Mouse (Mus musculus): ENCODE data around the gene Nyap1.
"Not testable (repeated sequence)": the region's sequence is repeated elsewhere in the genome, so short reads cannot be mapped to it uniquely, and the experiment has no call there.

The Nyap1 gene

DNA sequence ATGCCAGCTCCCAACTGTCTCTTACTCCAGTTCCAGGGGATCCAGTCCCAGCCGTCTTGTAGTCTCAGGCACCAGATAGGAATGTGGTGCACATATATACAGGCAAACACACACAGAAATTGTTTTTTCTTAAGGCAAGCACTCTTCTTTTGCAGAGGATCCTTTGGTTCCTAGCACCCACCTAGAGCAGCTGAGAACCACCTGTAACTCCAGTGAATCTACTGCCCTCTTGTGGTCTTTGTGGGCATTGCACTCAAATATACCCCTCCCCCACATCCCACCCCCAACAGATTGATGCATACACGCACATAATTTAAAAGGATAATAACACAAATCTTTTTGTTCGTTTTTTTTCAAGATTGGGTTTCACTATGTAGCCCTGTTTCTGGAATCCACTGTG lies 24.9 kb upstream of the Nyap1 start:
- no peak for DNase-seq

DNA sequence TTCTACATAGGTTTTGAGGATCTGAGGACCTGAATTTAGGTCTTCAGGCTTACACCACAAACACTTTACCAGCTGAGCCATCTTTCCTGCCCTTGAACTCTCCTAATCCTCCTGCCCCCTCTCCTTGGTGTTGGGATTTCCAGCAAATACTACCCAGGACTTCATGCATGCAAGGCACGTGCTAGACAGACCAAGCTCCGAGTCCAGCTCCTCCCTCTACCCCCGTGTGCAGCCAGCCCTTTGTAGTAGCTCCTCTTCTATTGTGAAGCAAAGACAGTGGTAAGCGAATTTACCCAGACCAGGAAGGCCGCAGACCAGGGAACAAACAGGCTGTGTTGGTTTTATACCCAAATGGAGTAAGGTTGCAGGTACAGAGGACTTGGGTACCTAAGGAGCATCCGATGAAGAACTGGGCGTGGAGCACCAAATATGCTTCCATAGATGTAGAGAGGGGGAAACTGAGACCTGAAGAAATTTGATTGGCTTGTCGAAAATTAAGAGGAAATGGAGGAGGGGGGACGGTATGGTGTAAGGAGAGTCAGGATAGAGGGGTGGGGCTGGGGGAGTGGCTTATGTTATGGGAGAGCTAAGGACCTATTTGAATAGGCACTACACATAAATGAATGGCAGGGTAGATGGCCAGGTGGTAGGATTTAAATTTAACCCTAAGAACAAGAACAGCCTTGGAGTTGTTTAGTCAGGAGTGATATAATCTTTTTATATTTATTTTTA lies 23.4 kb upstream of the Nyap1 start:
- no peak for DNase-seq

DNA sequence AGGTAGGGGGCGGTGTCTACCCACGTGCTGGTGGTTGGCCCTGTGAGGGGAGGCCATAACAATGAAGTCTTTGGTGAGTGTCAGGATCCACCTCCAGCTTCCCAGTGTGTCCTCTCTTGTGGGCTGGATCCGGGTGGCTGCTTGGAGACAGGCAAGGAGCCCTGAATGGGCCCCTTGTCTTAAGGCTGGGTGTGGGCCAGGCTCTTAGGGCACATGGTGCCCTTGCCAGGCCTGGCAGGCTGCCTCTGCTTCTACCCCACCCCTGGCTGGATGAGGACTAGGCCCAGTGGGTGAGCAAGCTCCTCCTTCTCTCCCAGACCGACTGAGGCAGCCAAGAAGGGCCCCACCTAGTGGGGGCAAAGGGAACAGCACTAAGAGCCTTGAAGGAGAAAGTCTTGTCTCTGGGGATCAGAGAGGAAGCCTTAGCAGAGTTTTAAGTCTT lies 18.6 kb upstream of the Nyap1 start:
- DNase-seq: peak; percentile 92

DNA sequence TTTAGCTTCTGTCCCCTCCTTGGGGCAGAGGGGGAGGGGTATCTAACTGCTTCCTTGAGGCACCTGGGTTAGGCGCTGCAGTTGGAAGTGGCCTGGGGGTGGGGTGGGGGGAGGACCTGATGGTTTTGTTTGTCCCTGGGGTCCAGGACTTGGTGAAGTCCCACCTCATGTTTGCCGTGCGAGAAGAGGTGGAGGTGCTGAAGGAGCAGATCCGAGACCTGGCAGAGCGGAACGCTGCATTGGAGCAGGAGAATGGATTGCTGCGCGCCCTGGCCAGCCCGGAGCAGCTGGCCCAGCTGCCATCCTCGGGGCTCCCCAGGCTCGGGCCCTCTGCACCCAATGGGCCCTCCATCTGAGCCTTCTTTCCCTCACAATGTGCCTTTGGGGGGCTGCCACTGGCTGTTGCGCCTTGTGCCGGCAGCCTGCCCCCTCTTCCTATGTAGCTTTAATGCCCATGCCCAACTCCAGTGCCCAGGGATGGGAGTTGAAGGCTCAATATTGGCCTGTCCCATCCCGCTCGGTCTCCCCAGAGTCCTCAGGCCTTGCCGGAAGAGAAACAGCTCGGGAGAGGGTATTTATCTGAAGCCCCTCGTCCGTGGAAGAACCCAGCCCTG lies 17.6 kb upstream of the Nyap1 start:
- DNase-seq: no peak

DNA sequence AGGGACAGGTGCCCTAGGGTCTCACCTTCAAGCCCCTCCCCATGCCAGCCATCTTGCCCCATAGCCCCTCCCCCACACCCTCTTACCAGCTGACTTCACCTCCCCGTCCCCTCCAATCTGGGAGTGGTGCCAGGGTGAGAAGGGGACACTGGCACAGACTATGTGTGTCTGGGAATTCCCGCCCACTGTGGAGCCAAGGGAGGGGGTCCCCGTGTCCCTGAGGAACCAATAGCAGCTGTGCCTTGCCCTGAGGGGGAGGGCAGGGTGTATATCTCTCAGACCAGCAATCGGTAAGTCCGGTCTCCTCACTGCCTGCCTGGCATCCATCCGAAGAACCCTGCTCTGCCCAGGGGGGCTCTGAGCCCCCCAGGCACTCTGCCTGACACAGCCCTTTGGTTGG lies 16.5 kb upstream of the Nyap1 start:
- DNase-seq: peak; percentile 78

DNA sequence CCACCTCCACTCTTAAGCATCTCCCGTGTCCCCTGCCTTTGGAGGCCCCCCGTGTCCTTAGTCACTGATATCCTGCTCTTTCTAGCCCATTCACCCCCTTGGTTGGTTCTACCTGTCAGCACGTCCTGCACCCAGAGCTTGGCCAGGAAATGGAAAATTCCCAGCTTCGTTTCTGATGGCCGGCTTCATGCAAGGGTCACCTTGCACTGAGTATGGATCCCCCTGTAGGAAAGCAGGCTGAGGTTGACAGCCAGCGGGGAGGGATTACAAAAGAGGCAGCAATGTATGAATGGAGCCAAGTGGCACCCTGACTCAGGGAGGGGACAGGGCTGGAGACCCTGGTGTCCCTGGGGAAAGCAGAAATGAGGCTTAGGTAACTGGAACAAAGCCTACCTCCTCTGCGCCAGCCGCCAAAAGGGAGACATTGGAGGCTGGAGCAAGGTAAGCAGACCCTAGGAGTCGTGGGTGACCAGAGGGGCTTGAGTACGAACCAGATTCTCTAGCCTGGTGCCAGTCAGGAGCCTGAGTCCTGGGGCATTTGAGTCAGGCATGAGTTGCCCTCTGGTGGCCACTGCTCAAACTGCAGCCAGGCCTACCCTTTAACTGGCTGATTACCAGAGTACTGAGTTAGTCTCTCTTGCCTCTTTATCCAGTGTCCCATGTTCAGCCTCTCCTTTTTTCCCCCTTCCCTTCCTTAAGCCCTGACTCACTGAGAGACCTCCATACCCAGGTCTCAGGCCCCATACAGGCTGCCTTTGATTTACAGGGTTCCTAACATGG lies 15.7 kb upstream of the Nyap1 start:
- DNase-seq: peak; percentile 95

DNA sequence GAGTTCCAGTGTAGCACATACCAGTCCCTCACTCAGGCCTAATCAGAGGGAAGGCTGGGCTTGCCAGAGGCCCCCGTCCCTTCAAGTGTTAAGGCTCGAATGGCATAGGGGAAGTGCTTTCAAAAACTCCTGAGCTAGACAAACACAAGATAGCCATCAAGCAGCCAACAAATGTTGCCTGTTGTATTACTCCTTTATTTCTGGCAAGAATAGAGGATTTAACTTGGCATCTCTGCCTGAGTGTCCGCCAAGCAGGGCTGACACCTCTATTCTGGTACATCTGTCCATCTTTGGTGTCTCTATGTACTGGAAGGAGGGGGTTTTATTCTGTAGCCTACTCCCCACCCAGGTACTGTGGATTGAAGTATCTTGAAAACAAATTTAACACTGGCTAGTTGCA lies 14.7 kb upstream of the Nyap1 start:
- no peak for DNase-seq

DNA sequence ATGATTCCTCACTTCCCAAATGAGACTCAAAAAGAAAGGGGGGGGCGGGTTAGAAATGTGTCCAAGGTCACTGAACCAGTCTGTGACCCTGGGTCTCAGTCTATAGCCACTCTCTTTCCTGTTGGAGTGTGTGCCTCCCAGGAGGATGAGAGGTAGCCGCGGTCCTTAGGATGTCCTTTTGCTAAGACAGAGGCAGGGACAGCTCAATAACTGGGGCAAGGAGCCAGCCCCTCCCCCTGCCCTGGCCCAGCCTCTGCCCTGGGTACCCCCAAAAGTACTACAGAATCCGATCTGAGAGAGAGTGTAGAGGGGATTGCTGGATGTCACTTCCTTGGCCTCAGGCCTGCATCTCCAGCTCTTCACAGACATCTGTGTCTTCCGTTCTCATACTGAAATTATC lies 14.0 kb upstream of the Nyap1 start:
- DNase-seq: no peak

DNA sequence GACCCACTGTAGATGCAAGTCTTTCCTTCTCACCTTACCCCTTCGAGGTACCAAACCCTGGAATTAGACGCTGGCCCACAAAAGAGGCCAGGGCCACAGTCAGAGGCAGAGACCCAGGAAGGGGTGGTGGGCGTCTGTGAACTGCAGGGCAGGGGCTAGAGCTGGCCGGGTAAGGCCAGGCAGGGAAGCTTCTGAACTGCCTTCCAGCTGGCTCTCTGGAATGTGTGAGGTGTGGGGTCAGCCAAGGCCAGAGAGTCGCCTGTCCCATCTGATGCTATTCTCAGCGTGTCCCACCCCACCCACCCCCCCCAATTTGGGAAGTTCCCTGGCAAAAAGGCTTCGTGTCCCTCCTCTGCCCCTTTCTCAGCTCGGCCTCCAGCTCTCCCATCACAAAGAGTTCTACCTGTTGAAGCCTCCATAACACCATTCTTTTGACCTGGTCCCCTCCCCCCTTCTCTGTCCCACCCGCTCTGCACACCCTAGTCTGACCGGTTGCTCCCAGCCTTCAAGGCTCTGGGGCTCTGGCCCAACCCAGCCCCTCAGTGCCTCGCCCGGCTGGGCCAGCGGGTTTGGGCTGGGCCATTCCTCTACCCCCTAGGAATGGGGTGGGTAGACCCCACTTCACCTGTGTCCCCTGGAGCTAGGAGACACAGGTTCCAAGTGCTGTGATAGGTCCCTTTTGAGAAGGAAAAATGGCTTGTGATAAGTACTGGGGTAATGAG lies 11.9 kb upstream of the Nyap1 start:
- DNase-seq: no peak

DNA sequence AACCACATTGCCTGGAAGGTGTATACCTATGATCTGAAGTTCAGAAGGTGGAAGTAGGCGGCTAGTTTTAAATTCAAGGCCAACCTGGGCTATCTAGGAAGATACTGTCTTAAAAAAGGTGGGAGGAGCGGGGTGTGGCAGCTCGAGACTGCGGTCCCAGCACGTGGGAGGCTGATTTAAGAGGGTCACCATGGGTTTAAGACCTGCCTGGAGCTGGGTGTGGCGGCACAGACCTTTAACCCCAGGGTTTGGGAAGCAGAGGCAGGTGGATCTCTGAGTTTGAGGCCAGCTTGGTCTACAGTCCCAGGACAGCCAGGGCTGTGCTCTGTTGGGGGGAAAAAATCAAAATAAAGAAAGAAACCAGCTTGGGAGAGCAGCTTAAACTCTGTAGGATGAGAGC lies 10.6 kb upstream of the Nyap1 start:
- DNase-seq: no peak

DNA sequence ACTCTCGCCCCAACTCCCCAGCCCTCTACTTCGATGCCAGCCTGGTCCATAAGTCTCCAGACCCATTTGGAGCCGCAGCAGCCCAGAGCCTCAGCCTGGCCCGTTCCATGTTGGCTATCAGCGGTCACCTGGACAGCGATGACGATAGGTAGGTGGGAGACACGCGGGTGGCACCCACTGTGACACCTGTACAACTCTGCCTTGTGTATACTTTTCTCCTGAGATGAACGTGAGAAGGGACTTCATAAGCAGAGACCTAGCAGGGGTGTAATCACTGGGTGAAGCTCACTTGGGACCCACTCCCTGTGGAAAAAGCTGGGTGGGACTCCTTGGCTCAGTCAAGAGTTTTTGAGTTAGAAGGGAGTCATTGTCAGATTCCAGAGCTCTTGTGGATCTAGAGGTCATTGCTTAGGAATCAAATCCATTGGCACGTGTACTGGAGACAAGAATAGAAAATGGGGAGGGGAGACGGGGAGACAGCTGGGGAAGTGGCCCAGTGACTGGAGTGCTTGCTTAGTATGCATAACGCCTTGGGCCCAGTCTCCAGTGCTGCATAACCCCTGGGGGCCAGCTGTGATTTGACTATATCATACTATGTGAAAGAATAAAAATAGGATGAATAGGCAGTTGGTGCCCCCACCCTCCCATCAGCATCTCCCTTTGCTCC lies 9.9 kb upstream of the Nyap1 start:
- no peak for DNase-seq

DNA sequence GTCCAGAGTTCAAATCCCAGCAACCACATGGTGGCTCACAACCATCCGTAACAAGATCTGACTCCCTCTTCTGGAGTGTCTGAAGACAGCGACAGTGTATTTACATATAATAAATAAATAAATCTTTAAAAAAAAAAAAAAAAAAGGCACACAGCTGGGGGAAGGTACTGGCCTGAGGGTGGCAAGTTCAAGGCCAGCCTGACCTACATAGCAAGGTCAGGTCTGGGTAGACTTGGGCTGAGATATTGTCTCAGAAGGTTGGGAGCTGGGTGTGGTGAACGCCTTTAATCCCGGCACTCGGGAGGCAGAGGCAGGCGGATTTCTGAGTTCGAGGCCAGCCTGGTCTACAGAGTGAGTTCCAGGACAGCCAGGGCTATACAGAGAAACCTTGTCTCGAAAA lies 8.8 kb upstream of the Nyap1 start:
- DNase-seq: not testable (repeated sequence)

DNA sequence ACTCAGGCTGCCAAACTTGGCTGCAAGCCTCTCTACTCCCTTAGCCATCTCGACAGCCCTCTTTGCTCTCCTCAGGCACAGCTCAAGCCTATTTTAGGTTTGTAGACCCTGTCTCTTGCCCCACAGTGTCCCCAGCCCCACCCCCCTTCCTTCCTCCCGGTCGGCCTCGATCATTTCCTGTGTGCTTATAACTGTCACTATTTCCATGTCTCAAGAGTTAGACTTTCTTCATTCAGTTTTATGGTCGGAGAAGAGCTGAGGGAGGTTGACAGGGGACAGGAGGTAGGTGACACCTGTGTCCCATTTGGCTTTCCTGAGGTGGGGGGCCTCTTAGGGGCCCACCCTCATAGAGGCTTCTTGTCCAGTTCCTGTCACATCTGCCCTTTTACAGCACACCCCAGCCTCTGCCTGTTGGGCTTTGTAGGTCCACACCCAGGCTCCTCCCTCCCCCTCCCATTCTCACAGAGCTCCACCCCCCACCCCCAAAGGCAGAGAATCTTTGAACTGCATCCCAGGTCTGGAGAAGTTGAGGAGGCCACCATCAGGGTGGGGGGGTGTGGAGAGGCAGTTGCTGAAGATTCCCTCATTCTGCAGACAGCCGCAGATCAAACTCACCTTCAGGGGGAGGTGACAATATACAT lies 7.9 kb upstream of the Nyap1 start:
- DNase-seq: no peak

DNA sequence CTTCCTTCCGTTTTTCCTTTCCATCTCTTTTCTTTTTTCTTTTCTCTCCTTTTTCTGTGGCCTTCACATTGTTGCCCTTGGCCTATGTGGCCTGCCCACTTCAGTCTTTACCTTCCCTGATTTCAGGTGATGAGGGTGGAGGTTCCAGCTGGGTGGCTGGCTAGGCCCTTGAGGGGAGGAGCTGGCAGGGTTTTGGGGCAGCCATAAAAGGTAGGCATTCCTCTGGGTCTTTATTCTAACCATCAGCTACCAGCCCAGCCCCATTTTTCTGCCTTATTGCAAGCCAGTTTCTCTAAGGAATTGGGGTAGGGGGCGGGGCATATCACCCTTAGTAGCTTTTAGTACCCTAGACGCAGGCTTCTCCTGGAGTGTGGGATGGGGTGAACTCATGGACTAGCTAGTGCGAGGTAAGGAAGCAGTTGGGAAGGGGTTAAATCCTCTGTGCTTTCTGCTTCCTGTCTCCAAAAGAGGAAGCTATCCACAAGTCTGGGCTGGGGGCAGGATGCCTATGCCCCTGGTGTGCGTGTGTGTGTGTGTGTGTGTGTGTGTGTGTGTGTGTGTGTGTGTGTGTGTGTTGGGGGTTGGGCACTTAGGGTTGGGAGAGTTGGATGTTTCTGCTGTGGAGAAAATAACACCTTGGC lies 6.8 kb upstream of the Nyap1 start:
- DNase-seq: peak; percentile 47

DNA sequence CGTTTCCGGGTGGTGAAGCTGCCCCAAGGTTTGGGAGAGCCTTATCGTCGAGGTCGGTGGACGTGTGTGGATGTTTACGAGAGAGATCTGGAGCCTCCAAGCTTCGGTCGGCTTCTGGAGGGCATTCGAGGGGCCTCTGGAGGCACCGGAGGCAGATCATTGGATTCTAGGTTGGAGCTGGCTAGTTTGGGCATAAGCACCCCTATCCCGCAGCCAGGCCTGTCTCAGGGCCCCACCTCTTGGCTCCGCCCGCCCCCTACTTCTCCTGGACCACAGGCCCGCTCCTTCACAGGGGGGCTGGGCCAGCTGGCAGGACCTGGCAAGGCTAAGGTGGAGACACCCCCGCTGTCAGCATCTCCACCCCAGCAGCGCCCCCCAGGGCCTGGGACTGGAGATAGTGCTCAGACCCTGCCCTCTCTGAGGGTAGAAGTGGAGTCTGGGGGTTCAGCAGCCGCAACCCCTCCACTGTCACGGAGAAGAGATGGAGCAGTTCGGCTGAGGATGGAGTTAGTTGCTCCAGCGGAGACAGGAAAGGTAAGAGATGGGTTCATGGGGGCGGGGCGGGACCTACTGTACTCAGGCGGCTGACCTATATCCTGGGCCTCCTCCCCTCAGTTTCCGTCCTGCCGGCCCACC lies 6.0 kb upstream of the Nyap1 start:
- peak; percentile 74 for DNase-seq

DNA sequence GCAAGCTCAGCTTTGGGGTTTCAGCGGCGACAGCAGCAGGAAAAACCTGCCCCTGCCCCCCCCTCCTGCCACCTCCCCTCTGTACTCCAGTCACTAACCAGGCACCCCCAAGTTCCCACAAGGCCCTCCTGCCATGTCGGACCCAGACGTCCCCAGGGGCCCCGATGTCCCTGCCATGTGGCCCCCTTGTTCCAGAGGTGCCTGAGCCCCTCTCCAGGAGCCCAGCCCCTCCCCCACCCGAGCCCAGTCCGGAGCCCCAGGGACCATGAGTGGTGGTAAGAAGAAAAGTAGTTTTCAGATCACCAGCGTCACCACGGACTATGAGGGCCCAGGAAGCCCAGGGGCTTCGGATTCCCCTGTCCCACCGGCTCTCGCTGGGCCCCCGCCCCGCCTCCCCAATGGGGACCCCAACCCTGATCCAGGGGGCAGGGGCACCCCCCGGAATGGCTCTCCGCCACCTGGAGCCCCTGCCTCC lies 5.5 kb upstream of the Nyap1 start:
- peak; percentile 48 for DNase-seq

DNA sequence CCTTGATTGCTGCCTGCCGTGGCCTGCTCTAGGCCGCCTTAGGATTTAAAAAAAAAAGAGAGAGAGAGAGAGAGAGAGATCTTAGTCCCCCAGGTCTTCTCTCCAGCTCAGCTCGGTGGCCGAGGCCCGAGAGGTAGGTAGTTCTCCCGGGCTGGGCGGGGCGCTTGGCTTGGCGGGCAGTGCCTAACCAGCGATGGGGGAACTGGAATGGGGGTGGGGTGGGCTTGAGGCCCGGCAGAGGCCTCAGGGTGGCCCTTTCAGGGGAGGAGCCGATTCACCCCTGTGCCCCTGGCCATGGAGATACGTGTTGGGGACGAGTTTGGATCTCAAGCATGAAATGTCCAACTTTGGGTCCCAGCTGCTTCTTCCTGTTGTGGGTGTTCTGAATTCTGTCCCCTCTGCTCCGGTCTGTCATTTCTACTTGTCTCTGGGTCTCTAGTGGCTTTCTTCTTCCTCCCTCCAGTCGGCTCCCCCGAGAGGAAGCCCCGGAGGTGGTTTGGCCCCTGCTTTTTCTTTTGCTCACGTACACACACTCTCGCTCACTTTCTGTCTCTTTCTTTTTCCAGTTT lies 5.0 kb upstream of the Nyap1 start:
- DNase-seq: no peak

DNA sequence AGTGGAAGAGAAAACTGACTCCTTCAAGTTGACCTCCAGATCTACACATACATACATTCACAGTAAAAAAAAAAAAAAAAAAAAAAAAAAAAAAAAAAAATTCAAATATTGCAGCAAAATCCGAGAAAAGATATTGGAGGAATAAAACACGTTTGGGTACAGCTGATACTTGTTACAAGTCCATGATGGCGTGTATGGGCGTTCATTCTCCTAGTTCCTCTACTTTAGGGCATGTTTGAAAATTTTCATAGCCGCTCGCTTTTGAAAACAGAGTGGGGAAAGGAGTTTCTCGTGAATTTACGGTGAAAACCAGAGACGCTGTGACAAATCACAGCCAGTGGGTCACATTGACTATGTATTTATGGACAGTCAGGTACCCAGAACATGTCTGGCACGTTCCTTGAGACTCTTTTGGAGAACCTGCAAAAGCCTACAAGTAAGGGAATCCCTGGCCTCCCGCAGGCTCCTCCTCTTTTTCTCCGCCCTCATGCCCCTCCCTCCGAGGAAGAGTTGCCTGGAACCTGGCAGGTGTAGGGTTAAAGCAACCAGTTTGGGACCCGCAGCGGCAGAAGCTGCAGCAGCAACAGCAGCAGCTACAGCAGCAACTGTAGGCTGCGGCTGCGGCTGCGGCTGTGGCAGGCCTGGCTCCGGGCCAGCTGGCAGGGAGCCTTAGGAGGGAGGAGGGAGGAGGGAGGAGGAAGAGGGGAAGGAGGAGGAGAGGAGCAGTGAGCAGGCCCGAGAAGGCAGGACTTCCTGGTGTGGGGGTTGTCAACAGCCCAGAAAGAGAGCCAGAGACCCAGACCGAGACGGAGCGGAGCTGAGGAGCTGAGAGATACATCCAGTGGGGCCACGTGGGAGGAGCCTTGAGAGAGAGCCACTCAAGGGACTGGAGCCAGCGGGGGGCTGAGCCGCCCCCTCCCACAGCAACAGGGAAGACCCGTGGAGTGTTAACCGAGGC lies 4.1 kb upstream of the Nyap1 start, which contains the start of gene Tsc22d4:
Gene Tsc22d4 (plus strand): TSS at position 517 of the 958 bp plus-strand sequence.
- peak; percentile 90 for DNase-seq

DNA sequence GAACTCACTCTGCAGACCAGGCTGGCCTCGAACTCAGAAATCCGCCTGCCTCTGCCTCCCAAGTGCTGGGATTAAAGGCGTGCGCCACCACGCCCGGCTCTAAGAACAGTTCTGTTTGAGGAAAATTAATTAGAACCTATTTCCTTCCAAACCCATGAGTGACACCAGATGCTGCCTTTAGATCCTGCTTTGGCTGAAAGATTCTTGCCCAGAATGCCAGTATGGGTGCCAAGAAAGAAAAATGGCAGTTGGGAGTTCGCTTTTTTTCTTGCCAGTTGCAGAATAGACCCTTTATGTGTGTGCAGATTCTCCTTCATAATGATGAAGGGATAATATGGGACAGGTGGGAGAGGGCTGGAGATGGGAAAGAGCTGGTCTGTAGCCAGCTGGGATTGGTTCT lies 2.8 kb upstream of the Nyap1 start:
- no peak for DNase-seq

Measured in cerebellum, adult 9-10 months (tissue).